Mouse (Mus musculus) ovary, adult 2 months (tissue): ENCODE measurements around the gene Hmgb2. TPM values are rescaled to one million over a fixed set of nuclear protein-coding genes. Genes with fewer than 3 reads are reported as not detected.

Experiments used
- polyA plus RNA-seq: library from polyadenylated mRNA; depleted of rRNA; stranded (reverse); fragments of >200 nt; gene quantifications from 2 replicates; pipeline ENCODE4 v1.2.3, GENCODE M21; 2012; rRNA removed

The Hmgb2 gene
- polyA plus RNA-seq: 5.5 and 6.0 TPM in 2 replicates

GRCm38 (mm10) chr8:57511316-57512118 lies at the start of gene Hmgb2:
Gene Hmgb2 (plus strand): TSS chr8:57511907.

GRCm38 (mm10) chr8:57487441-57488155 lies 24.1 kb upstream of the Hmgb2 start, which contains the start of gene Sap30:
Gene Sap30 (minus strand): TSS chr8:57487860.

Other genes with a start within 250 kb of the Hmgb2 start
- gene Hand2, start 190.9 kb upstream of the Hmgb2 start, polyA plus RNA-seq: 5.7 and 9.1 TPM in 2 replicates
- gene Scrg1, start 56.0 kb upstream of the Hmgb2 start, polyA plus RNA-seq: not detected in 2 replicates
- gene Sap30, start 24.0 kb upstream of the Hmgb2 start, polyA plus RNA-seq: 21.1 and 26.4 TPM in 2 replicates
- gene Galnt7, start 141.1 kb downstream of the Hmgb2 start, polyA plus RNA-seq: 3.0 and 3.6 TPM in 2 replicates